Mouse (Mus musculus): ENCODE measurements around the gene Phactr2.

DNA sequence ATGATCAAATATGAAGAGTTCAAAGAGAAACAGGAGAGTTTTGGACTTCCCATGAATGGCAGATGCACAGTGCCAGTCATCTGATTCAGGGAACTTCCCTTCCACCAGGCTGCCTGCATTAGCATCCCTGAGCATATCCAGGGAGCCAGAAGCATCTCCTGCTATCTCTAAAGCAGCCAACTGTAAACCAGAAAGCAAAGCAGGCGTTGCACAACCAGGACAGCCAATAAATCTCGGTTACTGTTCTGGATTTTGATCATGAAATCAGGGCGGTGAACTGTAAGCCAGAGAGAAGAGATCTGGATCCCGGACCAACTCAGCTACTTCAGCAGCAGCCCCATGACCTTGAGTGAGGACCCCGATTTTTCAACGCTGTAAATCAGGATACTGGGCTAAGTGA, 173.6 kb downstream of the Phactr2 start:
- no peak for TF ChIP-seq CTCF (IDR thresholded peaks at IDR 0.05; ENCODE audit: low read depth, low read length)
- no peak for TF ChIP-seq POLR2A (IDR thresholded peaks at IDR 0.05; ENCODE audit: insufficient read depth, low read length)

Data from ES-Bruce4 (cell line).